Mouse (Mus musculus): ENCODE results near the gene Stard10.

Stard10 gene

GRCm38 (mm10) chr7:101367901-101368852 lies 51.3 kb downstream of the Stard10 start:
- DNase-seq (ENCODE audit: low read depth, low spot score), result no peak

- DNase-seq (ENCODE audit: low read depth, low spot score), result no peak
These were observed 52.8 kb downstream of the Stard10 start for GRCm38 (mm10) chr7:101369666-101370065.

- no peak for DNase-seq (ENCODE audit: low read depth, low spot score)
These were observed 56.2 kb downstream of the Stard10 start for GRCm38 (mm10) chr7:101373082-101373481.

GRCm38 (mm10) chr7:101374155-101374554 lies 57.3 kb downstream of the Stard10 start:
- peak; percentile 87 for DNase-seq (ENCODE audit: low read depth, low spot score)

GRCm38 (mm10) chr7:101376701-101377340 lies 59.9 kb downstream of the Stard10 start:
- peak; percentile 35 for DNase-seq (ENCODE audit: low read depth, low spot score)

GRCm38 (mm10) chr7:101377741-101378262 lies 60.9 kb downstream of the Stard10 start:
- DNase-seq (ENCODE audit: low read depth, low spot score), result peak; percentile 51

GRCm38 (mm10) chr7:101378285-101378684 lies 61.4 kb downstream of the Stard10 start:
- no peak for DNase-seq (ENCODE audit: low read depth, low spot score)

- DNase-seq (ENCODE audit: low read depth, low spot score), result no peak
These were observed 62.0 kb downstream of the Stard10 start for GRCm38 (mm10) chr7:101378796-101379465.

- DNase-seq (ENCODE audit: low read depth, low spot score), result no peak
These were observed 62.8 kb downstream of the Stard10 start for GRCm38 (mm10) chr7:101379732-101380131.

GRCm38 (mm10) chr7:101381512-101381911 lies 64.6 kb downstream of the Stard10 start:
- DNase-seq (ENCODE audit: low read depth, low spot score), result no peak

GRCm38 (mm10) chr7:101382378-101382777 lies 65.5 kb downstream of the Stard10 start:
- DNase-seq (ENCODE audit: low read depth, low spot score), result peak; percentile 64

GRCm38 (mm10) chr7:101383756-101384155 lies 66.9 kb downstream of the Stard10 start:
- DNase-seq (ENCODE audit: low read depth, low spot score), result peak; percentile 33

GRCm38 (mm10) chr7:101384931-101385330 lies 68.0 kb downstream of the Stard10 start:
- DNase-seq (ENCODE audit: low read depth, low spot score), result no peak

GRCm38 (mm10) chr7:101385331-101385733 lies 68.4 kb downstream of the Stard10 start:
- DNase-seq (ENCODE audit: low read depth, low spot score), result no peak

- DNase-seq (ENCODE audit: low read depth, low spot score), result no peak
These were observed 69.1 kb downstream of the Stard10 start for GRCm38 (mm10) chr7:101385866-101386452.

- DNase-seq (ENCODE audit: low read depth, low spot score), result no peak
These were observed 72.4 kb downstream of the Stard10 start for GRCm38 (mm10) chr7:101389256-101389655.

GRCm38 (mm10) chr7:101391909-101392479 lies 75.1 kb downstream of the Stard10 start:
- no peak for DNase-seq (ENCODE audit: low read depth, low spot score)

- no peak for DNase-seq (ENCODE audit: low read depth, low spot score)
These were observed 76.1 kb downstream of the Stard10 start for GRCm38 (mm10) chr7:101393015-101393414.

GRCm38 (mm10) chr7:101393694-101394504 lies 77.0 kb downstream of the Stard10 start:
- DNase-seq (ENCODE audit: low read depth, low spot score), result no peak

- no peak for DNase-seq (ENCODE audit: low read depth, low spot score)
These were observed 77.7 kb downstream of the Stard10 start for GRCm38 (mm10) chr7:101394569-101394968.
